Mouse (Mus musculus): ENCODE data around the gene Dennd6a. TPM values are rescaled to one million over a fixed set of nuclear protein-coding genes. Genes with fewer than 3 reads are reported as not detected.
"Not testable (repeated sequence)": the region's sequence is repeated elsewhere in the genome, so short reads cannot be mapped to it uniquely, and the experiment has no call there.

The Dennd6a gene
- polyA plus RNA-seq, 1 experiment = 3.7 TPM

- Histone ChIP-seq H3K36me3 (ENCODE audit: control insufficient read depth, insufficient read depth, low read length) (no peaks in the 10 kb centered on the region), H3K27me3 (ENCODE audit: control insufficient read depth, insufficient read depth, low read length) (no peaks in the 10 kb centered on the region), H3K4me1 (ENCODE audit: control insufficient read depth, insufficient read depth, low read length) (peaks cover 4% of the 10 kb centered on the region), H3K4me3 (ENCODE audit: control insufficient read depth, low read depth, low read length) (peak overlapping the region; percentile 99), H3K27ac (ENCODE audit: control insufficient read depth, insufficient read depth, low read depth, low read length) (no peak overlapping the region)
- no peak for TF ChIP-seq CTCF (IDR thresholded peaks at IDR 0.05; ENCODE audit: control insufficient read depth, insufficient read depth, insufficient replicate concordance, low read depth, low read length)
- TF ChIP-seq POLR2A (IDR thresholded peaks at IDR 0.05; ENCODE audit: control insufficient read depth, low read depth, low read length) = no peak
These were observed 94.3 kb downstream of the Dennd6a start for GRCm38 (mm10) chr14:26667991-26668370.

GRCm38 (mm10) chr14:26668371-26669291 is 95.0 kb downstream of the Dennd6a start:
- H3K4me3 ChIP-seq (ENCODE audit: control insufficient read depth, low read depth, low read length) = peak overlapping the region; percentile 99
- no peaks in the 10 kb centered on the region for H3K27me3 ChIP-seq (ENCODE audit: control insufficient read depth, insufficient read depth, low read length)
- TF ChIP-seq POLR2A (IDR thresholded peaks at IDR 0.05; ENCODE audit: control insufficient read depth, low read depth, low read length) (no peak), CTCF (IDR thresholded peaks at IDR 0.05; ENCODE audit: control insufficient read depth, insufficient read depth, insufficient replicate concordance, low read depth, low read length) (no peak)
- no peaks in the 10 kb centered on the region for H3K36me3 ChIP-seq (ENCODE audit: control insufficient read depth, insufficient read depth, low read length)
- H3K4me1 ChIP-seq (ENCODE audit: control insufficient read depth, insufficient read depth, low read length) = peaks cover 4% of the 10 kb centered on the region
- H3K27ac ChIP-seq (ENCODE audit: control insufficient read depth, insufficient read depth, low read depth, low read length) = peak overlapping the region; percentile 98

- H3K4me3 ChIP-seq (ENCODE audit: control insufficient read depth, low read depth, low read length) = peak within 1 kb of the TSS; percentile 99
- H3K4me1 ChIP-seq (ENCODE audit: control insufficient read depth, insufficient read depth, low read length) = peaks cover 4% of the 10 kb centered on the region
- H3K36me3 ChIP-seq (ENCODE audit: control insufficient read depth, insufficient read depth, low read length) = no peaks in the 10 kb centered on the region
- TF ChIP-seq POLR2A (IDR thresholded peaks at IDR 0.05; ENCODE audit: control insufficient read depth, low read depth, low read length) = peak; percentile 64
- no peak for TF ChIP-seq CTCF (IDR thresholded peaks at IDR 0.05; ENCODE audit: control insufficient read depth, insufficient read depth, insufficient replicate concordance, low read depth, low read length)
- no peaks in the 10 kb centered on the region for H3K27me3 ChIP-seq (ENCODE audit: control insufficient read depth, insufficient read depth, low read length)
- peak within 1 kb of the TSS; percentile 98 for H3K27ac ChIP-seq (ENCODE audit: control insufficient read depth, insufficient read depth, low read depth, low read length)
These were observed 95.8 kb downstream of the Dennd6a start, which contains the start of gene Pde12 for GRCm38 (mm10) chr14:26669292-26670073. Gene Pde12 (minus strand): TSS chr14:26669883.

- H3K4me1 ChIP-seq (ENCODE audit: control insufficient read depth, insufficient read depth, low read length) = peaks cover 4% of the 10 kb centered on the region
- H3K4me3 ChIP-seq (ENCODE audit: control insufficient read depth, low read depth, low read length) = no peak overlapping the region
- H3K36me3 ChIP-seq (ENCODE audit: control insufficient read depth, insufficient read depth, low read length) = no peaks in the 10 kb centered on the region
- no peak overlapping the region for H3K27ac ChIP-seq (ENCODE audit: control insufficient read depth, insufficient read depth, low read depth, low read length)
- no peaks in the 10 kb centered on the region for H3K27me3 ChIP-seq (ENCODE audit: control insufficient read depth, insufficient read depth, low read length)
- no peak for TF ChIP-seq POLR2A (IDR thresholded peaks at IDR 0.05; ENCODE audit: control insufficient read depth, low read depth, low read length)
- TF ChIP-seq CTCF (IDR thresholded peaks at IDR 0.05; ENCODE audit: control insufficient read depth, insufficient read depth, insufficient replicate concordance, low read depth, low read length) = no peak
These were observed 97.3 kb downstream of the Dennd6a start for GRCm38 (mm10) chr14:26670964-26671363.

GRCm38 (mm10) chr14:26671870-26672615 is 98.4 kb downstream of the Dennd6a start:
- H3K27ac ChIP-seq (ENCODE audit: control insufficient read depth, insufficient read depth, low read depth, low read length); H3K36me3 ChIP-seq (ENCODE audit: control insufficient read depth, insufficient read depth, low read length); H3K4me1 ChIP-seq (ENCODE audit: control insufficient read depth, insufficient read depth, low read length); H3K27me3 ChIP-seq (ENCODE audit: control insufficient read depth, insufficient read depth, low read length); H3K4me3 ChIP-seq (ENCODE audit: control insufficient read depth, low read depth, low read length): not testable (repeated sequence)

- not testable (repeated sequence) for H3K4me3 ChIP-seq (ENCODE audit: control insufficient read depth, low read depth, low read length); H3K27ac ChIP-seq (ENCODE audit: control insufficient read depth, insufficient read depth, low read depth, low read length); H3K4me1 ChIP-seq (ENCODE audit: control insufficient read depth, insufficient read depth, low read length); H3K27me3 ChIP-seq (ENCODE audit: control insufficient read depth, insufficient read depth, low read length); H3K36me3 ChIP-seq (ENCODE audit: control insufficient read depth, insufficient read depth, low read length)
These were observed 101.0 kb downstream of the Dennd6a start for GRCm38 (mm10) chr14:26674476-26675169.
